Mouse (Mus musculus) cerebellum, postnatal 14 days (tissue): Measurements from ENCODE around the gene Nfkbid.
A peak's percentile ranks its signal among the peaks of the same experiment; 100 is the strongest.

Experiments used
- DNase-seq, 2 experiments: peaks; one replicate each; pipeline ENCODE4 v3.0.0; 2021; ENCODE audit warnings: mixed read lengths in 2 of 2

Gene Nfkbid

GRCm38 (mm10) chr7:30421175-30421889 lies at the start of gene Nfkbid:
Gene Nfkbid, plus strand, starts transcription at chr7:30421732.
- peak; percentile 71 to 76 for DNase-seq

- DNase-seq: peak; percentile 95 to 96
These were observed 48.0 kb upstream of the Nfkbid start for GRCm38 (mm10) chr7:30373501-30373962.

GRCm38 (mm10) chr7:30380061-30380460 lies 41.5 kb upstream of the Nfkbid start:
- DNase-seq: no peak

- no peak for DNase-seq
These were observed 37.4 kb upstream of the Nfkbid start for GRCm38 (mm10) chr7:30384106-30384505.

GRCm38 (mm10) chr7:30392746-30393520 lies 28.6 kb upstream of the Nfkbid start:
- DNase-seq: no peak

- no peak for DNase-seq
These were observed 27.9 kb upstream of the Nfkbid start for GRCm38 (mm10) chr7:30393631-30394030.

- no peak for DNase-seq
These were observed 27.2 kb upstream of the Nfkbid start for GRCm38 (mm10) chr7:30394379-30394778.

- no peak for DNase-seq
These were observed 26.7 kb upstream of the Nfkbid start for GRCm38 (mm10) chr7:30394871-30395270.

GRCm38 (mm10) chr7:30399671-30400070 lies 21.9 kb upstream of the Nfkbid start:
- DNase-seq: no peak

GRCm38 (mm10) chr7:30402343-30402742 lies 19.2 kb upstream of the Nfkbid start:
- no peak for DNase-seq

GRCm38 (mm10) chr7:30408639-30409038 lies 12.9 kb upstream of the Nfkbid start:
- no peak for DNase-seq

GRCm38 (mm10) chr7:30409789-30410188 lies 11.7 kb upstream of the Nfkbid start:
- no peak for DNase-seq

GRCm38 (mm10) chr7:30411023-30411422 lies 10.5 kb upstream of the Nfkbid start:
- DNase-seq: no peak

GRCm38 (mm10) chr7:30412735-30413147 lies 8.8 kb upstream of the Nfkbid start:
- no peak for DNase-seq

GRCm38 (mm10) chr7:30413596-30413995 lies 7.9 kb upstream of the Nfkbid start, which contains the start of gene Tyrobp:
Gene Tyrobp, plus strand, starts transcription at chr7:30413760.
- DNase-seq: no peak

- DNase-seq: no peak
These were observed 3.7 kb upstream of the Nfkbid start for GRCm38 (mm10) chr7:30417856-30418255.

GRCm38 (mm10) chr7:30419561-30420499 lies 1.7 kb upstream of the Nfkbid start, which contains the start of gene Hcst:
Gene Hcst, minus strand, starts transcription at chr7:30419854.
- DNase-seq: no peak

GRCm38 (mm10) chr7:30420673-30421072 lies 859 bp upstream of the Nfkbid start:
- no peak for DNase-seq

GRCm38 (mm10) chr7:30421890-30422435 lies 431 bp downstream of the Nfkbid start:
- peak; percentile 97 for DNase-seq

GRCm38 (mm10) chr7:30422560-30422959 lies 1.0 kb downstream of the Nfkbid start:
- no peak for DNase-seq

GRCm38 (mm10) chr7:30423071-30423641 lies 1.6 kb downstream of the Nfkbid start:
- peak; percentile 48 to 54 for DNase-seq

GRCm38 (mm10) chr7:30429327-30429726 lies 7.8 kb downstream of the Nfkbid start:
- DNase-seq: no peak
